Mouse (Mus musculus): ENCODE measurements at regions not wholly inside any gene's neighbourhood (a gene's known extent, or its start where the extent isn't known, plus 50 kb on each side); places are given as distances from the start of the nearest gene placed in this dataset.

DNA sequence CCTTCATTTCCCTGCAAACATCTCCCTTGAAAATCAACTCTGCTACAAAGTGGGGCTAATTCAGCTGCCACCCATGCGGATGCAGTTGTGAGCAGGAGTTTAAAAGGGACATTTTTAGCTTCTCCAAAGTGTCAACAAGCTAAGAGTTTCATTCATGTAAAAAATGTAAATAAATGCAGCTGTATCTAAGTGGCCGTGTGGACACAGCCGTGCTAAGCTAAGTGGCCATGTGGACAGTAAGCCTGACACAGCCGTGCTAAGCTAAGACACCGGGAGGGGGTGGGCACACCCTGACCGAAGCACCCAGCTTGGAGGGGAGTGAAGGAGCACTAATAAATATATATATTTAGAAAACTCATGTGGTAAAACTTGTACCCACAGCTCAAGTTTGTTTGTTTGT is 52.6 kb upstream of the Cnih3 start:
- DNase-seq (ENCODE audit: low spot score): no peak

DNA sequence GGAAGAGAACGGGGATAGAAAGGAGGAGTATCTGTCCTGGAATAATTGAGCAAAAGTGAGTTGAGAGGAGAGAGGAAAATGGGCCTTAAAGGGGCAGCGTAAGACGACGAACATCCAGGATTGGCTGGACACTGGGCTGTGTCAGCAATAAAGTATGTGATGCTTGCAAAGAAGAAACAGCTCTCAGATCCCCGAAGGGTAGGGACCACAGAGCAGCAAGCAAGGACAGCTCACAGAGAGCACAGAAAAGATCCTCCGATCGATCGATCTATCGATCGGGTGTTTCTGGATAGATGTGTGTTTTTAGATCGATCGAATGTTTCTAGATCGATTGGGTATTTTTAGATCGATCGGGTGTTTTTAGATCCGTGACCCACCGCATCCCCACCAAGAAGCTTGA is 50.3 kb upstream of the Cnih3 start:
- no peak for DNase-seq (ENCODE audit: low spot score)
